Mouse (Mus musculus): ENCODE measurements around the gene Stx6. TPM values are rescaled to one million over a fixed set of nuclear protein-coding genes. Genes with fewer than 3 reads are reported as not detected.

The Stx6 gene
- polyA plus RNA-seq, 1 experiment = 13.6 TPM

DNA sequence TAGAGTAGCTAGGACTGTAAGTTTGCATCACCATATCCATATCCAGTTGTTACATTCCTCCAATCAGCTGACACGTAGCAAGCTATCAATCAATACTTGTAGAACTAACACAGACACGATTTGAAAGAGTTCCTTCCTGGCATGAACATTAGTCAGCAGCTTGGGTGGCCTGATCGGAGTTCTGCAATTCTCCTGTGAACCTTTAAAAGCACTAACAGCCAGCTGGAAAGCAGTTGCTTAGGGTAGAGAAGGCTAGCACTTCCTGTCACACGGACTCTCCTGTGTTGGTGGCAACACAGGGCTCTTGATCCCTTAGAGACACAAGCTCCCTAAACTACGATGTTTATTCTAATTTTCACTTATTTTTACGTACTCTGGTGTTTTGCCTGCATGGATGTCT is 12.9 kb upstream of the Stx6 start:
- Histone ChIP-seq H3K27ac (ENCODE audit: control insufficient read depth, insufficient read depth, low read depth, low read length) (peak overlapping the region; percentile 52), H3K36me3 (ENCODE audit: control insufficient read depth, insufficient read depth, low read length) (no peaks in the 10 kb centered on the region), H3K27me3 (ENCODE audit: control insufficient read depth, insufficient read depth, low read length) (no peaks in the 10 kb centered on the region), H3K4me1 (ENCODE audit: control insufficient read depth, insufficient read depth, low read length) (no peaks in the 10 kb centered on the region), H3K4me3 (ENCODE audit: control insufficient read depth, low read depth, low read length) (no peak overlapping the region)
- no peak for TF ChIP-seq POLR2A (IDR thresholded peaks at IDR 0.05; ENCODE audit: control insufficient read depth, low read depth, low read length)
- TF ChIP-seq CTCF (IDR thresholded peaks at IDR 0.05; ENCODE audit: control insufficient read depth, insufficient read depth, insufficient replicate concordance, low read depth, low read length) = no peak

DNA sequence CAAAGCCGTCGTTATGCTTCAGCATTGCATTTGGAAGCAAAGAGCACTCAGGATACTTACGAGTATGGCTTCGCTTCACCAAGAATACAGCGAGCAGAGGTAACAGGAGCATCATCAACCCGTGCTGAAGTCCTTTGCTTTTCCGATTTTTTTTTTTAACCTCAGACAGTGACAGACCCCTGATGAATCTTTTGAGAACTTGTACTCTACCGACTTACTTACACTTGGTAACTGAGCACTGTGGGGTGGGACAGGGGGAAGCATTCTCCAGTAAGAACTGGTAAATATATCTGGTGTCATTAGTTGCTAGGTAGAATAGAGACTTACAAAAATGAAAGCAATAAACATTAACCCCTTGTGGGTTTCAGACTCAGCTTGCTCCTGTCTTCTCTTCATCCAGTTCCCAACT is 11.9 kb upstream of the Stx6 start, which contains the start of gene Mr1:
TSS of gene Mr1 (minus strand) at position 243 of the 409 bp plus-strand sequence.
- Histone ChIP-seq H3K4me1 (ENCODE audit: control insufficient read depth, insufficient read depth, low read length) (no peaks in the 10 kb centered on the region), H3K36me3 (ENCODE audit: control insufficient read depth, insufficient read depth, low read length) (no peaks in the 10 kb centered on the region), H3K27me3 (ENCODE audit: control insufficient read depth, insufficient read depth, low read length) (no peaks in the 10 kb centered on the region), H3K27ac (ENCODE audit: control insufficient read depth, insufficient read depth, low read depth, low read length) (peak within 1 kb of the TSS; percentile 66), H3K4me3 (ENCODE audit: control insufficient read depth, low read depth, low read length) (peak within 1 kb of the TSS; percentile 44)
- no peak for TF ChIP-seq CTCF (IDR thresholded peaks at IDR 0.05; ENCODE audit: control insufficient read depth, insufficient read depth, insufficient replicate concordance, low read depth, low read length)

DNA sequence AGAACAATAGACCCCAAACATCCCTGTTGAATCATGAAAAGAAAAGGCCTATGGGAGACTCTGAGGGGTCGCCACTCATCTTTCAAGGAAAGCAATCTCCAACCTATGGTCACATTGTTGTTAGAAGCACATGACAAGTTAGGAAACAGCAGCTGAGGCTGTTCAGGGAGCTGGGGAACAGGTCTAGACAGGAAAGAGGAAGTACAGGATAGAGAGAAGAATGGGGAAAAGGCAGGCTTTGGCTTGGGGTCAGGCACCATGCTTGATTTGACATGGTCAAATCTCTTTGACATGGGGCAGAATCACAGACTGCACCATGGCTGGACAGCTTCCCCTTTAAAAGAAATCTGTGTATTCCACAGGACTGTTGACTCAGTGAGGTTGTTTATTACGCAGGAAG is 11.3 kb upstream of the Stx6 start:
- Histone ChIP-seq H3K36me3 (ENCODE audit: control insufficient read depth, insufficient read depth, low read length) (no peaks in the 10 kb centered on the region), H3K27me3 (ENCODE audit: control insufficient read depth, insufficient read depth, low read length) (no peaks in the 10 kb centered on the region), H3K4me3 (ENCODE audit: control insufficient read depth, low read depth, low read length) (no peak overlapping the region), H3K27ac (ENCODE audit: control insufficient read depth, insufficient read depth, low read depth, low read length) (no peak overlapping the region), H3K4me1 (ENCODE audit: control insufficient read depth, insufficient read depth, low read length) (no peaks in the 10 kb centered on the region)
- TF ChIP-seq CTCF (IDR thresholded peaks at IDR 0.05; ENCODE audit: control insufficient read depth, insufficient read depth, insufficient replicate concordance, low read depth, low read length) (no peak), POLR2A (IDR thresholded peaks at IDR 0.05; ENCODE audit: control insufficient read depth, low read depth, low read length) (no peak)

DNA sequence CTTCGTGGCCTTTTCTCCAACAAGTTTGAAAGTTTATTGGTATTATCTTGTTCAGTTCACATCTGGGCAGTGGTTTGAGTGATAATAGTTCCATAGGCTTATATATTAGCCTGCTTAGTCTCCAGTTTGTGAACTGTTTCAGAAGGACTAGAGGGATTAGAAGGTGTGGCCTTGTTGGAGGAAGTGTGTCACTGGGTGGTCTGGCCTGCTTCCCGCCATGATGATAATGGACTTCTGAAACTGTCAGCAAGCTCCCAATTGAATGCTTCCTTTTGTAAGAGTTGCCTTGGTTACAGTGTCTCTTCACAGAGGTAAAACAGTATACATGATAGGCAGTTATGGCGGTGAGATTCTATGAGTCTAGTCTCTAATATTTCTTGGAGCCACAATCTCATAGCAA is 9.1 kb upstream of the Stx6 start:
- Histone ChIP-seq H3K27me3 (ENCODE audit: control insufficient read depth, insufficient read depth, low read length) (no peaks in the 10 kb centered on the region), H3K27ac (ENCODE audit: control insufficient read depth, insufficient read depth, low read depth, low read length) (no peak overlapping the region), H3K36me3 (ENCODE audit: control insufficient read depth, insufficient read depth, low read length) (no peaks in the 10 kb centered on the region), H3K4me3 (ENCODE audit: control insufficient read depth, low read depth, low read length) (no peak overlapping the region), H3K4me1 (ENCODE audit: control insufficient read depth, insufficient read depth, low read length) (no peaks in the 10 kb centered on the region)
- TF ChIP-seq POLR2A (IDR thresholded peaks at IDR 0.05; ENCODE audit: control insufficient read depth, low read depth, low read length) = no peak
- TF ChIP-seq CTCF (IDR thresholded peaks at IDR 0.05; ENCODE audit: control insufficient read depth, insufficient read depth, insufficient replicate concordance, low read depth, low read length) = no peak

DNA sequence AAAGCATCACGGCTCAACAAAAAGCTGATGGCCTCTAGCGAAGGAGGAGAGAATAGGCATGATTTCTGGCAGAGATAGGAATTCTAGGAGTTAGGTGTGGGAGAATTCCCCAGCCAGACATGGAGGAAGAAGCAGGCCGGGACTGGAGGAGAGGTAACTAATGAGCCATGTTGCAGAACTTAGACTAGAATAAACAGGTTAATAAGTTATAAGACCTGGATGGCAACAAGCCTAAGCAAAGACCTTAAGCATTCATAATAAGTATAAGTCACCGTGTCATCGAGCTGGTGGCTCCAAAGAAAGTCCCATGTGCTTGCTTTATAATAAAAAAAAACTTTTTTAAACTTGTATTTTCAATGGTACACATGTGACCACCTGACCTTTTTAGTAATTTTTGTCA is 7.7 kb upstream of the Stx6 start:
- H3K27me3 ChIP-seq (ENCODE audit: control insufficient read depth, insufficient read depth, low read length) = no peaks in the 10 kb centered on the region
- no peak overlapping the region for H3K27ac ChIP-seq (ENCODE audit: control insufficient read depth, insufficient read depth, low read depth, low read length)
- no peak for TF ChIP-seq CTCF (IDR thresholded peaks at IDR 0.05; ENCODE audit: control insufficient read depth, insufficient read depth, insufficient replicate concordance, low read depth, low read length)
- TF ChIP-seq POLR2A (IDR thresholded peaks at IDR 0.05; ENCODE audit: control insufficient read depth, low read depth, low read length) = no peak
- H3K4me3 ChIP-seq (ENCODE audit: control insufficient read depth, low read depth, low read length) = no peak overlapping the region
- H3K4me1 ChIP-seq (ENCODE audit: control insufficient read depth, insufficient read depth, low read length) = no peaks in the 10 kb centered on the region
- H3K36me3 ChIP-seq (ENCODE audit: control insufficient read depth, insufficient read depth, low read length) = no peaks in the 10 kb centered on the region

DNA sequence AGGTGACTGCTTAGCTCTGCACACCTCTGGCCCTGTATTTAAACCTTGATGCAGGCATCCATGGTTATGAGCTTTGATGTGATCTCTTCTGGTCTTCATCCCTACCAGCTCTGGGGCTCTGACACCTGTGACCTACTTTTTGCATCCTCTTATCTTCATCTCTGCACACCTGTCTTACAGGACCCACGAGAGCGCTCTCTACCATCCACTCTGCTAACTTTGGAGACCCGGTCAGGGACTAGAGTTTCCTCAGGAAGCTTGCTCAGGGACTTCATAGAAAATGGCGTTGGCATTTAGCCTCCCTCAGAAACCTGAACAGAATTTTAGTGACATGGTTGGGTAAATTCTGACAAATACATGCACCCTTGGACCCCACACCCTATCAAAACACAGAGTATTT is 4.6 kb upstream of the Stx6 start:
- Histone ChIP-seq H3K4me1 (ENCODE audit: control insufficient read depth, insufficient read depth, low read length) (no peaks in the 10 kb centered on the region), H3K27ac (ENCODE audit: control insufficient read depth, insufficient read depth, low read depth, low read length) (no peak overlapping the region), H3K4me3 (ENCODE audit: control insufficient read depth, low read depth, low read length) (no peak overlapping the region), H3K27me3 (ENCODE audit: control insufficient read depth, insufficient read depth, low read length) (no peaks in the 10 kb centered on the region), H3K36me3 (ENCODE audit: control insufficient read depth, insufficient read depth, low read length) (no peaks in the 10 kb centered on the region)
- no peak for TF ChIP-seq POLR2A (IDR thresholded peaks at IDR 0.05; ENCODE audit: control insufficient read depth, low read depth, low read length)

DNA sequence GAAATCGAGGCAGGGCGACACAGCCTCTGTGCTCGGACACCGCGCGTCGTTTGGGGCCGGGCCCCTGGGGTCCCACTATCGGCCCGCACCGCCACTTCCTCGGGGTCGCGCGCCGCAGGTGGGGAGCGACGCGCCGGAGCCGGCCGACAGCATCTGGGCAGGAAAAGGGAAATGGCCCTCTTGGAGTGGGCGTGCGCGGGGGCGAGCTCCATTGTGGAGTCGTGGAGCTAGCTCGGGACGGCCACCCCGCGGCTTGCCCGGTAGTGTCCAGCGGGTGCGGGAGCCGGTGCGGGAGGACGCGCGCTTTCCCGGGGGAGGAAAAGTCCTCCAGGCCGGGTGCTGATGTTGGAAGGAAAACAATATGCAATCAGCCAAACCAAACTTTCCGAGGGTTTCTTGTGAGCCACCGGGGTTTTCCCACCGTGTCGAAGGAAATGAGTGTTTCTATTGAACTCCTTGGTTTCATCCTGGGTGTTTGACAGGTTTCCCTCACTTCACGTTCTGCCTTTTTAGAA is 512 bp downstream of the Stx6 start:
- no peak for TF ChIP-seq POLR2A (IDR thresholded peaks at IDR 0.05; ENCODE audit: control insufficient read depth, low read depth, low read length)
- no peak for TF ChIP-seq CTCF (IDR thresholded peaks at IDR 0.05; ENCODE audit: control insufficient read depth, insufficient read depth, insufficient replicate concordance, low read depth, low read length)
- no peaks in the 10 kb centered on the region for H3K27me3 ChIP-seq (ENCODE audit: control insufficient read depth, insufficient read depth, low read length)
- peak overlapping the region; percentile 77 for H3K27ac ChIP-seq (ENCODE audit: control insufficient read depth, insufficient read depth, low read depth, low read length)
- no peaks in the 10 kb centered on the region for H3K36me3 ChIP-seq (ENCODE audit: control insufficient read depth, insufficient read depth, low read length)
- H3K4me3 ChIP-seq (ENCODE audit: control insufficient read depth, low read depth, low read length) = peak overlapping the region; percentile 95
- H3K4me1 ChIP-seq (ENCODE audit: control insufficient read depth, insufficient read depth, low read length) = peaks cover 3% of the 10 kb centered on the region

DNA sequence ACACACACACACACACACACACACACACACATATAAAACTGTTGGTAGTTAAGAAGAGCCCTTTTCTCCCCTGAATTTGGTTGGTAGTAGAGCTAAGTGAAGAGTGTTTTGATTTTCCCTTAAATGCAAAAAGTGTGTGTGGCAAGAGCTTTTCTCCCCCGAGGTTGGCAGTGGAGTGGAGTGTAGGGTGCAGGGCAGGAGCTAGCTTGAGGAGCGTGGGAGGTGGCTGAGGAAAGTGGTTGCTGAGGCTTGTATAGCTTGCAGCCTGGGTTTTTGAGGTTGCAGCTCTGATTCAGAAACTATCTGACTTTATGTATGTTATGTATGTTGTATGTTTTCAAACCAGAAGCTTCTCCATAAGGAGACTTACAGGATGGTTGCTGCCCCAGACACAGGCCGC is 8.9 kb downstream of the Stx6 start:
- TF ChIP-seq CTCF (IDR thresholded peaks at IDR 0.05; ENCODE audit: control insufficient read depth, insufficient read depth, insufficient replicate concordance, low read depth, low read length) (no peak), POLR2A (IDR thresholded peaks at IDR 0.05; ENCODE audit: control insufficient read depth, low read depth, low read length) (no peak)

More for the DNA sequence above, 8.9 kb downstream of the Stx6 start:
- H3K27ac ChIP-seq (ENCODE audit: control insufficient read depth, insufficient read depth, low read depth, low read length) = no peak overlapping the region
- no peaks in the 10 kb centered on the region for H3K27me3 ChIP-seq (ENCODE audit: control insufficient read depth, insufficient read depth, low read length)
- H3K4me1 ChIP-seq (ENCODE audit: control insufficient read depth, insufficient read depth, low read length) = no peaks in the 10 kb centered on the region
- H3K36me3 ChIP-seq (ENCODE audit: control insufficient read depth, insufficient read depth, low read length) = no peaks in the 10 kb centered on the region
- H3K4me3 ChIP-seq (ENCODE audit: control insufficient read depth, low read depth, low read length) = no peak overlapping the region
